Mouse (Mus musculus): Measurements from ENCODE around the gene Lrrc8b. TPM values are rescaled to one million over a fixed set of nuclear protein-coding genes. Genes with fewer than 3 reads are reported as not detected.
A peak's percentile ranks its signal among the peaks of the same experiment; 100 is the strongest.

Gene Lrrc8b
- polyA plus RNA-seq, 1 experiment, result 31.1 TPM

- peak; percentile 14 for DNase-seq (ENCODE audit: low read depth)
- no peak for TF ChIP-seq CTCF (IDR thresholded peaks at IDR 0.05; ENCODE audit: borderline replicate concordance, extremely low read depth, insufficient read depth, insufficient read length)
- no peak for TF ChIP-seq POLR2A (IDR thresholded peaks at IDR 0.05; ENCODE audit: borderline replicate concordance, extremely low read depth, insufficient read depth, insufficient read length, poor library complexity, severe bottlenecking)
Measured at GRCm38 (mm10) chr5:105520442-105520965, 104.9 kb downstream of the Lrrc8b start.

DNA sequence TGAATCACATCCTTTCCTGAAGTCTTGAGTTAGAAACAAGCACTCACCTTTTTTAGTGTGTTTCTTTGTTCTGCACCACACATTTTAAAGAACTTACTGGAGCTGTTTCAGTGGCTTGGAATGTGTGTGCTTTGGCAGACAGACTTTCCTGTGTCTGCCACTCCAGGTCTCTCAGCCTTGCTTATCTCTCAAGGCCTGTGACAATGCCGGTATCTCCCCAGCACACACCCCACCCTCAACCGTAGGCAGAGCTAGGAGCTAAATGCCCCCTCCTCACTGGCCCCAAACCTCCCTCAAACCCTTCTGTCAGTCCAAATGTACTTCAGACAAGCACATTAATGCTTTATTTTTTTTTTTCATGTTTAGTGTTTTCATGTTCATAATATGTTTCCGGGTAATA is 107.9 kb downstream of the Lrrc8b start:
- TF ChIP-seq POLR2A (IDR thresholded peaks at IDR 0.05; ENCODE audit: borderline replicate concordance, extremely low read depth, insufficient read depth, insufficient read length, poor library complexity, severe bottlenecking) (no peak), CTCF (IDR thresholded peaks at IDR 0.05; ENCODE audit: borderline replicate concordance, extremely low read depth, insufficient read depth, insufficient read length) (no peak)
- DNase-seq (ENCODE audit: low read depth), result no peak

- DNase-seq (ENCODE audit: low read depth), result no peak
- TF ChIP-seq CTCF (IDR thresholded peaks at IDR 0.05; ENCODE audit: borderline replicate concordance, extremely low read depth, insufficient read depth, insufficient read length) (no peak), POLR2A (IDR thresholded peaks at IDR 0.05; ENCODE audit: borderline replicate concordance, extremely low read depth, insufficient read depth, insufficient read length, poor library complexity, severe bottlenecking) (no peak)
Measured at GRCm38 (mm10) chr5:105525004-105525403, 109.4 kb downstream of the Lrrc8b start.

DNA sequence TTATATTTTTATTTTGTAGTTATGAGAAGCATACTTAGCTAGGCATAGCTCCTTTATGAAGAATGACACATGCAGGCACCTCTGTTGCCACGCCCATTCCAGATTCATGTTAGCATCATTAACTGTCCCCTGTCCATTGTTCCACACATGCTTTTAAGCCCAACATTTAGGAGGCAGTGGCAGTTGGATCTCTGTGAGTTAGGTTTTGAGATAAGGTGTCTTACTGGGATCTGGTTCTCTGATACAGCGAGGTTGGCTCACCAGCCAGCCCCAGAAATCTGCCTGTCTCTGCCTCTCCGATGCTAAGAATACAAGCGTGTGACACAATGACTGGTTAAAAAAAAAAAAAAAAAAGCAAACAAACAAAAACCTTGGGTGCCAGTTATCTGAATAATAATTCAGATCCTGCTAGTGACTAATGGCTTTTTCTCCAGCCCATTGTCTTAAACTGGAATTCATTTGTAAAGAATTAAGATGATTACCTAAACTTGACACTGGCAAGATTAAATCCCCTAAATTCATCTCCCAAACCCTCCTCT is 110.6 kb downstream of the Lrrc8b start:
- TF ChIP-seq POLR2A (IDR thresholded peaks at IDR 0.05; ENCODE audit: borderline replicate concordance, extremely low read depth, insufficient read depth, insufficient read length, poor library complexity, severe bottlenecking) (no peak), CTCF (IDR thresholded peaks at IDR 0.05; ENCODE audit: borderline replicate concordance, extremely low read depth, insufficient read depth, insufficient read length) (no peak)
- no peak for DNase-seq (ENCODE audit: low read depth)

- TF ChIP-seq CTCF (IDR thresholded peaks at IDR 0.05; ENCODE audit: borderline replicate concordance, extremely low read depth, insufficient read depth, insufficient read length) (no peak), POLR2A (IDR thresholded peaks at IDR 0.05; ENCODE audit: borderline replicate concordance, extremely low read depth, insufficient read depth, insufficient read length, poor library complexity, severe bottlenecking) (no peak)
- no peak for DNase-seq (ENCODE audit: low read depth)
Measured at GRCm38 (mm10) chr5:105526766-105527165, 111.2 kb downstream of the Lrrc8b start.

- no peak for DNase-seq (ENCODE audit: low read depth)
- TF ChIP-seq CTCF (IDR thresholded peaks at IDR 0.05; ENCODE audit: borderline replicate concordance, extremely low read depth, insufficient read depth, insufficient read length), result no peak
- TF ChIP-seq POLR2A (IDR thresholded peaks at IDR 0.05; ENCODE audit: borderline replicate concordance, extremely low read depth, insufficient read depth, insufficient read length, poor library complexity, severe bottlenecking), result no peak
Measured at GRCm38 (mm10) chr5:105527477-105528331, 112.1 kb downstream of the Lrrc8b start.

DNA sequence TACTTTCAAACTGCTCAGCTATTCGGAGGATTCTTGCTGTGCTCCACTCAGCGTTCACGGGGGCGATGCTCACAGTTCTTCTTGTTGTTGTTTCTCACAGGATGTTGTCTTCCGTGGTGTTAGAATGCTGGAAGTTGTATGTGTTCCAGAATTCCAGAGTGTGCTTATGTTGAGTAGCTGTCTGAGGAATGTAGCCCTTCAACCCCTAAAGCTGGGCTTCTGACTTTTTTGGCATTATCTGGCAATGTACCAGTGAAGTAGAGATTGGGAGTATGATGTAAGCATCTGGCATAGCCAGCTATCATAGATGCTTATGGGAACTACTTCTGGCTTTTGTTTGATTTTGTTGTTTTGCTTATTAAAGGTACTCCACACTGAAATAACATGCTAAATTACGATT is 115.0 kb downstream of the Lrrc8b start:
- TF ChIP-seq CTCF (IDR thresholded peaks at IDR 0.05; ENCODE audit: borderline replicate concordance, extremely low read depth, insufficient read depth, insufficient read length) (no peak), POLR2A (IDR thresholded peaks at IDR 0.05; ENCODE audit: borderline replicate concordance, extremely low read depth, insufficient read depth, insufficient read length, poor library complexity, severe bottlenecking) (no peak)
- no peak for DNase-seq (ENCODE audit: low read depth)

GRCm38 (mm10) chr5:105535186-105535585 is 119.6 kb downstream of the Lrrc8b start:
- no peak for DNase-seq (ENCODE audit: low read depth)

DNA sequence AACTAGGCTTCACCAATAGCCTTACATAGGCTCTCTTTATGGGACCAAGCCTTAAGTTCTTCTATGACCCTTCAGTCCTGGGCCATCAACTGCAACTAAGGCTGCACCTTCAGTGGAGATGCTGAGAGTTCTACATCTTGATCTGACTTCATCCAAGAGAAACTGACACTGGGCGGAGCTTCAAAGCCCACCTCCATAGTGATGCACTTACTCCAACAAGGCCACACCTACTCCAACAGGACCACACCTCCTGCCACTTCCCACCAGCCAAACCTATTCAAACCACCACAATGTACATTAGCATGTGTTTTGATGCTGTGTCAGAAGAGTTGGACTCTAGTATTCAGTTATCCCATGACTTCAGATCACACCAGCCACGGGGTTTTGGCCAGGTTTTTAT is 120.6 kb downstream of the Lrrc8b start:
- TF ChIP-seq CTCF (IDR thresholded peaks at IDR 0.05; ENCODE audit: borderline replicate concordance, extremely low read depth, insufficient read depth, insufficient read length) (no peak), POLR2A (IDR thresholded peaks at IDR 0.05; ENCODE audit: borderline replicate concordance, extremely low read depth, insufficient read depth, insufficient read length, poor library complexity, severe bottlenecking) (no peak)
- no peak for DNase-seq (ENCODE audit: low read depth)

More at GRCm38 (mm10) chr5:105535186-105535585, 119.6 kb downstream of the Lrrc8b start:
- TF ChIP-seq CTCF (IDR thresholded peaks at IDR 0.05; ENCODE audit: borderline replicate concordance, extremely low read depth, insufficient read depth, insufficient read length) (no peak), POLR2A (IDR thresholded peaks at IDR 0.05; ENCODE audit: borderline replicate concordance, extremely low read depth, insufficient read depth, insufficient read length, poor library complexity, severe bottlenecking) (no peak)

GRCm38 (mm10) chr5:105537101-105537723 is 121.6 kb downstream of the Lrrc8b start:
- TF ChIP-seq POLR2A (IDR thresholded peaks at IDR 0.05; ENCODE audit: borderline replicate concordance, extremely low read depth, insufficient read depth, insufficient read length, poor library complexity, severe bottlenecking) (no peak), CTCF (IDR thresholded peaks at IDR 0.05; ENCODE audit: borderline replicate concordance, extremely low read depth, insufficient read depth, insufficient read length) (no peak)
- no peak for DNase-seq (ENCODE audit: low read depth)

Other genes with a start within 250 kb of the Lrrc8b start
- gene Gbp10, start 176.2 kb upstream of the Lrrc8b start, polyA plus RNA-seq (2012; rRNA removed), result 0.57 and 0.83 TPM in 2 replicates
- 0.59 and 1.3 TPM in 2 replicates for gene Gm43302, start 122.1 kb upstream of the Lrrc8b start, polyA plus RNA-seq (2012; rRNA removed)
- 1.3 and 2.1 TPM in 2 replicates for gene Gbp6, start 122.1 kb upstream of the Lrrc8b start, polyA plus RNA-seq (2012; rRNA removed)
- 8.9 and 14.8 TPM in 2 replicates for gene Lrrc8c, start 103.6 kb downstream of the Lrrc8b start, polyA plus RNA-seq (2012; rRNA removed)